Mouse (Mus musculus) embryo, embryonic 9.5 days (tissue): ENCODE measurements at regions not wholly inside any gene's neighbourhood (a gene's known extent, or its start where the extent isn't known, plus 50 kb on each side); places are given as distances from the start of the nearest gene placed in this dataset.

Experiments
- DNase-seq: peaks from one replicate; pipeline ENCODE4 v3.0.0-alpha.2; 2017; ENCODE audit errors: extremely low spot score

GRCm38 (mm10) chr8:31314692-31315358 lies 2113.7 kb upstream of the 5930422O12Rik start:
- peak; percentile 24 for DNase-seq

GRCm38 (mm10) chr8:31315359-31315705 lies 2113.2 kb upstream of the 5930422O12Rik start:
- DNase-seq: no peak

GRCm38 (mm10) chr8:31333545-31334297 lies 2094.8 kb upstream of the 5930422O12Rik start:
- DNase-seq: no peak

- DNase-seq: no peak
These were observed 2080.0 kb upstream of the 5930422O12Rik start for GRCm38 (mm10) chr8:31348504-31348903.

GRCm38 (mm10) chr8:31369636-31370035 lies 2058.9 kb upstream of the 5930422O12Rik start:
- DNase-seq: no peak

- DNase-seq: no peak
These were observed 2058.1 kb upstream of the 5930422O12Rik start for GRCm38 (mm10) chr8:31370137-31371010.

- DNase-seq: no peak
These were observed 2056.9 kb upstream of the 5930422O12Rik start for GRCm38 (mm10) chr8:31371656-31372055.

- peak; percentile 14 for DNase-seq
These were observed 2056.1 kb upstream of the 5930422O12Rik start for GRCm38 (mm10) chr8:31372397-31372796.

- DNase-seq: no peak
These were observed 2055.2 kb upstream of the 5930422O12Rik start for GRCm38 (mm10) chr8:31373140-31373787.

GRCm38 (mm10) chr8:31377698-31378334 lies 2050.7 kb upstream of the 5930422O12Rik start:
- DNase-seq: no peak

- DNase-seq: no peak
These were observed 2023.7 kb upstream of the 5930422O12Rik start for GRCm38 (mm10) chr8:31404811-31405210.

GRCm38 (mm10) chr8:31422241-31422640 lies 2006.3 kb upstream of the 5930422O12Rik start:
- no peak for DNase-seq

GRCm38 (mm10) chr8:31427706-31428105 lies 2000.8 kb upstream of the 5930422O12Rik start:
- DNase-seq: no peak

- DNase-seq: no peak
These were observed 1991.9 kb upstream of the 5930422O12Rik start for GRCm38 (mm10) chr8:31436445-31437191.

GRCm38 (mm10) chr8:31444834-31445233 lies 1983.7 kb upstream of the 5930422O12Rik start:
- DNase-seq: no peak

GRCm38 (mm10) chr8:31447984-31448383 lies 1980.5 kb upstream of the 5930422O12Rik start:
- no peak for DNase-seq

- no peak for DNase-seq
These were observed 1973.6 kb upstream of the 5930422O12Rik start for GRCm38 (mm10) chr8:31454736-31455391.

GRCm38 (mm10) chr8:31460349-31460748 lies 1968.2 kb upstream of the 5930422O12Rik start:
- DNase-seq: no peak
